Mouse (Mus musculus) neural tube, embryonic 13.5 days (tissue): ENCODE results near the gene Nmrk1. TPM values are rescaled to one million over a fixed set of nuclear protein-coding genes. Genes with fewer than 3 reads are reported as not detected.

Source experiments
- ATAC-seq: fragments of 200-750 bp; cut with Nextera tagmentation; 2 replicates; pipeline ENCODE4 v1.8.0; 2017; ENCODE audit warnings: low read depth, mild to moderate bottlenecking, moderate TSS enrichment, moderate library complexity
- H3K27ac ChIP-seq: fragments of 300-500 bp; sonication (generic); replicated peaks from 2 replicates; pipeline ENCODE4 v1.5.1; 2015; ENCODE audit warnings: moderate library complexity, mild to moderate bottlenecking, inconsistent platforms
- H3K27me3 ChIP-seq: fragments of 300-500 bp; sonication (generic); 2 replicates; pipeline ENCODE4 v1.6.1; 2015; ENCODE audit warnings: mild to moderate bottlenecking, inconsistent platforms
- H3K36me3 ChIP-seq: fragments of 300-500 bp; sonication (generic); 2 replicates; pipeline ENCODE4 v1.6.1; 2015; ENCODE audit warnings: mild to moderate bottlenecking, inconsistent platforms
- H3K4me1 ChIP-seq: fragments of 300-500 bp; sonication (generic); replicated peaks from 2 replicates; pipeline ENCODE4 v1.6.1; 2015; ENCODE audit warnings: inconsistent platforms
- H3K4me2 ChIP-seq: fragments of 300-500 bp; sonication (generic); 2 replicates; pipeline ENCODE4 v1.6.1; 2015; ENCODE audit warnings: inconsistent platforms, mild to moderate bottlenecking, moderate library complexity
- H3K4me3 ChIP-seq: fragments of 300-500 bp; sonication (generic); 2 replicates; pipeline ENCODE4 v1.5.1; 2015; ENCODE audit warnings: mild to moderate bottlenecking, inconsistent platforms
- H3K9ac ChIP-seq: fragments of 300-500 bp; sonication (generic); 2 replicates; pipeline ENCODE4 v1.6.1; 2015; ENCODE audit warnings: moderate library complexity, mild to moderate bottlenecking, inconsistent platforms
- H3K9me3 ChIP-seq: fragments of 300-500 bp; sonication (generic); 2 replicates; pipeline ENCODE4 v1.6.1; 2016; ENCODE audit warnings: inconsistent platforms
- WGBS: fragments of 180-500 bp; shearing (Covaris S2); methylation state at CpG from one replicate; pipeline ENCODE4 v1.1.7; 2015; 5-methylcytosine and 5-hydroxymethylcytosine counted together
- polyA plus RNA-seq: library from polyadenylated mRNA; unstranded; fragments of >200 nt; fragmentation: Nextera tagmentation; extraction: Ambion mirVana; gene quantifications from 2 replicates; pipeline ENCODE4 v1.2.1, GENCODE M21; 2015

Gene Nmrk1
- polyA plus RNA-seq, 1 experiment from 2014 or later = 12.0 TPM

DNA sequence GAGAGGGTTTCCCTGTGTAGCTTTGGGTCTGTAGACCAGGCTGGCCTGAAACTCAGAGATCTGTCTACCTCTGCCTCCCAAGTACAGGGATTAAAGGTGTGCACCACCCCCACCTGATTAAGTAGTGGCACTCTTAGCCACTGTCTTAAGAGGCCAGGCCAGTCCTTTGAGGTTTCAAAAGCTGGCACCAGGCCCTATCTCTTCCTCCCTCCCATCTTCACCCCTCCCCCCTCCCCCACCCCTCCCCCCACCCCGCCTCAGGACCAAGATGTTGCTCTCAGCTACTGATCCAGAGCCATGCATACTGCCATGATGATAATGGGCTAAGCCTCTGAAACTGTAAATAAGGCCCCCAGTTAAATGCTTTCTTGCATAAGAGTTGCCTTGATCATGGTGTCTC is 27.6 kb downstream of the Nmrk1 start:
- WGBS = 40% methylated on average over 1 of the region's 1 CpGs

DNA sequence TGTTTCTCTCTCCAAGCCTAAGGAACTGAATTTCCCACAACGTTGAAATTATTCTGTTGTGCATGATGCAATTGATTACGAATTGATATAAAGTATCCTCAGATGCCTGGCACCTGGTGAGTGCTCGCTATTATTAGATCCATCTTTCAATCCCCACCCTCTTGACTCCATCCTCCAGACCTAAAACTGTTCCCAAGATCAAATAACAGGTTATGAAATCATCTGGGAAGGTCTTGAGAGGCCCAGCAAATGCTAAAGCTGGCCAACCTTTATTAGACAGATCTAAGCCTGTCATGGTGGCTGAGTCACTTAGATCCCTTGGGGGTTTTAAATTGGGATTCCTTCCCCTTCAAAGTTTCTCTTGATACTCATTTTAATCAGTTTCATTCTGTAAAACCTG is 28.7 kb downstream of the Nmrk1 start:
- Histone ChIP-seq H3K9ac (no peak overlapping the region), H3K27ac (no peak overlapping the region), H3K9me3 (no peaks in the 10 kb centered on the region), H3K27me3 (no peaks in the 10 kb centered on the region), H3K4me3 (no peak overlapping the region), H3K4me2 (no peak overlapping the region), H3K4me1 (no peaks in the 10 kb centered on the region), H3K36me3 (no peaks in the 10 kb centered on the region)
- 89% methylated on average over 3 of the region's 3 CpGs for WGBS
- no peak for ATAC-seq

More for the DNA sequence above, 27.6 kb downstream of the Nmrk1 start:
- no peak for ATAC-seq
- no peaks in the 10 kb centered on the region for H3K27me3 ChIP-seq
- no peaks in the 10 kb centered on the region for H3K4me1 ChIP-seq
- no peaks in the 10 kb centered on the region for H3K36me3 ChIP-seq
- H3K27ac ChIP-seq = no peak overlapping the region
- H3K9ac ChIP-seq = no peak overlapping the region
- H3K4me3 ChIP-seq = no peak overlapping the region
- no peaks in the 10 kb centered on the region for H3K9me3 ChIP-seq
- no peak overlapping the region for H3K4me2 ChIP-seq

DNA sequence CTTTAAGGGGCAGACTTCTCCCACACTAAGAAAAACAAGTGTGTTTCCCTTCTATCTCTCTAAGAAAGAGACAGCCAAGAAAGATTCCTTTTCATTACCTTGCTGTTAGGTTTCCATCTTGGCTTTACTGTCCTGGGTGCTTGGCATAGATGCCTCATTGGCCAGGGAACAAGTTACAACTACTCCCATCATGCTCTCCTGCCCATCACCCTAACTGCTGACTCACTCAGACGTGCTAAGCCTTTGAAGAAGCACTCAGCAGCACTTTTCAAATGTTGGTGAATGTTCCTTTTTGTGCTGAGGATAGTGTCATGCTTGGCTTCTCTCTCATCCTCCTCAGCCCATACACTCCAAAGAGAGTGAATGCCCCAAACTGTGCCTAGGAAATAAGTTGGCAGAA is 29.9 kb downstream of the Nmrk1 start:
- Histone ChIP-seq H3K9me3 (no peaks in the 10 kb centered on the region), H3K27me3 (no peaks in the 10 kb centered on the region)
- WGBS = 76% methylated on average over 1 of the region's 1 CpGs

DNA sequence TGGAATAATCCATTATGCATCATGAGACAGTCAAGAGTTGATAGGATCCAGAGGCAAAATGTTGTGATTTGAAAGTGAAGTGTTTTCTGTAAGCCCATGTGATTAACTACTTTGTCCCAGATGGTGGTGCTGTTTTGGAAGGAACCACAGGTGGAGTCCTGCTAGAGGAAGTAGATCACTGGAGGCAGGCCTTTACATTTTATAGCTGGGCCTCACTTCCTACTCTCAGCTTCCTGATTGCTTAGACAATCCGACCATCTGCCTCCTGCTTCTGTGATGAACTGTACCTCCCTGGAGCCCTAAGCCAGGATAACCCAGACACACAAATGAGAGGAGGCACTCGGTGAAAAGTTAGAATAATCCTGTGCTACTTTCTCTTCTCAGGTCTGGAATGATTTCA is 32.2 kb downstream of the Nmrk1 start:
- H3K4me1 ChIP-seq = no peaks in the 10 kb centered on the region
- H3K4me2 ChIP-seq = no peak overlapping the region
- no peak for ATAC-seq
- H3K27me3 ChIP-seq = no peaks in the 10 kb centered on the region
- H3K4me3 ChIP-seq = no peak overlapping the region
- 51% methylated on average over 2 of the region's 2 CpGs for WGBS
- H3K9ac ChIP-seq = no peak overlapping the region
- no peak overlapping the region for H3K27ac ChIP-seq
- no peaks in the 10 kb centered on the region for H3K36me3 ChIP-seq
- H3K9me3 ChIP-seq = no peaks in the 10 kb centered on the region

More for the DNA sequence above, 29.9 kb downstream of the Nmrk1 start:
- no peaks in the 10 kb centered on the region for H3K36me3 ChIP-seq
- H3K9ac ChIP-seq = no peak overlapping the region
- no peak overlapping the region for H3K4me2 ChIP-seq
- no peak overlapping the region for H3K27ac ChIP-seq
- no peak for ATAC-seq
- H3K4me1 ChIP-seq = no peaks in the 10 kb centered on the region
- no peak overlapping the region for H3K4me3 ChIP-seq

DNA sequence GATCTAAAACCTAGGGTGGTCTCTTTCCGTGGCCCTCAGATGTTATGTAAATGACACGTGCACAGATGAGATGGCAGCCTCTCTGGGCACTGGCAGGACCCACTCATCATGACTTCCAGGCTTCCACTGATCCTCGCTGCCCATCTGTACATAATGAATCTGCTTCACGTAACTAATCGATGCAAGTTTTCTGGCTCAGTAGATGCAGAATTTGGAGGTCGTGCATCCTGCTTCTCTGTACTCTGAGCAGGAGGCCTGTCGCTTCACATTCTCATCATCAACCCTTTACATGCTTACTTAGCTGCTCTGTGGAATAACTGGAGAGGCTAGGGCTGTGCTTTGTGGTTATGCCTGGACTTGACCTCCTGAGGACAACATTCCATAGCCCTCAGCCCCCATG is 35.2 kb downstream of the Nmrk1 start:
- Histone ChIP-seq H3K27ac (no peak overlapping the region), H3K27me3 (no peaks in the 10 kb centered on the region), H3K9me3 (no peaks in the 10 kb centered on the region), H3K4me2 (no peak overlapping the region), H3K36me3 (no peaks in the 10 kb centered on the region), H3K4me3 (no peak overlapping the region), H3K9ac (no peak overlapping the region), H3K4me1 (peaks cover 9% of the 10 kb centered on the region)
- ATAC-seq = no peak
- WGBS = 85% methylated on average over 7 of the region's 7 CpGs

DNA sequence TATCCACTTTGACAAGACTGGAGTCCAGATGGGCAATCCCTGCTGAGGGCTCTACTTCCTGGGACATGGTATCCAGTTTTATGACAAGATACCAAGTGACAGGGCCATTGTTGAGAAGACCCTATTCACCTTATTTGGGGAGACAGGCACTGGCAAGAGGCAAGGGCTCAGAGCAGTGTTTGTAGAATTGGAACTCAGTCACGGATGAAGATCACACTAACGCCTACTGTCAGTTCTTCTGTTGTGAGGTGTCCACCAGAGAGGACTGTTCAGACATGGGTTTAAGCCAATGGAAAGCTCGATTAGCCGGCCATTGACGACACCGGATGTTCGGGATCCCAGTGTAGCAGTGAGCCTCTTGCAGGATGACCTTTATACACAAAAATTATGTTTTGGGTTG is 37.8 kb downstream of the Nmrk1 start:
- no peaks in the 10 kb centered on the region for H3K27me3 ChIP-seq
- no peak overlapping the region for H3K4me3 ChIP-seq
- no peak for ATAC-seq
- no peaks in the 10 kb centered on the region for H3K36me3 ChIP-seq
- H3K9ac ChIP-seq = no peak overlapping the region
- peaks cover 26% of the 10 kb centered on the region for H3K4me1 ChIP-seq
- no peaks in the 10 kb centered on the region for H3K9me3 ChIP-seq
- H3K27ac ChIP-seq = no peak overlapping the region
- WGBS = 95% methylated on average over 7 of the region's 7 CpGs
- no peak overlapping the region for H3K4me2 ChIP-seq

DNA sequence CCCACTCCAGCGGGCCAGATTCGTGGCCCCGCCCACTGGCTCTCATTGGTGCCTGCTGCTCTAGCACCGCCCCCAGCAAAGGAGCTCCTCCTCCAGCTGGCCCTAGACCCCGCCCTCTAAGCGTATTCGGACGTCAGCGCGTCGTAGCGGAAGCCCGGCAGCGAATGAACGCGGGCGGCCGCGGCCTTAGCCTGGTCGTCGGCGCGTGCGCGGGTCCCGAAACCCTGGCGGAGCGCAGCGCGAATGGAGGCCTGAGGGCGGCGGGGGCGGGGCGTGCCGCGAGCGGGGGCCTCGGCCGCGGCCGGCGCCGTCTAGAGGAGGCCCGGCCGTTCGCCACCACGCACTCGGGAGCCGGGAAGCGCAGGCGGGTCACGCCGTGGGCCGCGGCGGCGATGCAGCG is 38.9 kb downstream of the Nmrk1 start, which contains the start of gene Carnmt1:
Carnmt1 (plus strand) TSS at position 157 of the 400 bp plus-strand sequence.
- no peaks in the 10 kb centered on the region for H3K9me3 ChIP-seq
- ATAC-seq = peak; percentile 97
- H3K4me1 ChIP-seq = peaks cover 26% of the 10 kb centered on the region
- 1% methylated on average over 40 of the region's 58 CpGs for WGBS
- H3K9ac ChIP-seq = peak within 1 kb of the TSS; percentile 84
- H3K36me3 ChIP-seq = no peaks in the 10 kb centered on the region
- H3K27me3 ChIP-seq = no peaks in the 10 kb centered on the region
- peak within 1 kb of the TSS; percentile 75 for H3K4me2 ChIP-seq
- H3K27ac ChIP-seq = peak within 1 kb of the TSS; percentile 81
- peak within 1 kb of the TSS; percentile 81 for H3K4me3 ChIP-seq

DNA sequence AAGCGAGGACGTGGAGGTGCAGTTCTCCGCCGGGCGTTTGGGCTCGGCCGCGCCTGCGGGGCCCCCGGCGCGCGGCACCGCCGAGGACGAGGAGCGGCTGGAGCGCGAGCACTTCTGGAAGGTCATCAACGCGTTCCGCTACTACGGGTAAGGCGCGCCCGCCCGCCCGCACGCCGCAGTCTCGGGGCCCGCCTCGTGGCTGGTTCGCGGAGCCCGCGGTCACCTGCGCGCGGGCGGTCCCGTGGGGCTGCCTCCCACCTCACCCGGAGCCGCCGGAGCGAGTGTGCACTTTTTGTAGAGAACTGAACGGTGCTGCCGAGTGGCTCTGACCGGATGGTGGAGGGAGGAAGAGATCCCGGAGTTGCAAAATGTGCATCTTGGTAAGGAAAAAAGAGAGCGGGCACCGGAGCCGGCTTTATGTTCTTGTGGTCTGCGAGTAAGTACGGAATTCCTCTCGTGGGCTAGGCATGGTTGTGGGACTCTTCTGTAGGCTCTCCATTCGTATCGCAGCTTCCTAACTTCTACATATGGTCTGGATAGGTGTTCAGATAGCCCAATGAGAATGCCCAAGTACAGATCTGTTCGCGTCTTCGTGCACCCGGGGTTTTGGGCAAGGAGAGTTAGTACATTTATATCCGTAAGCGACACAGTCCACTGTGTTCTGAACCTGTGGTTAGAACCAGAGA is 39.4 kb downstream of the Nmrk1 start:
- peak overlapping the region; percentile 81 for H3K27ac ChIP-seq
- H3K4me2 ChIP-seq = peak overlapping the region; percentile 75
- H3K9me3 ChIP-seq = no peaks in the 10 kb centered on the region
- WGBS = under 1% methylated on average over 61 of the region's 64 CpGs
- H3K36me3 ChIP-seq = no peaks in the 10 kb centered on the region
- ATAC-seq = peak; percentile 81
- peak overlapping the region; percentile 84 for H3K9ac ChIP-seq
- H3K27me3 ChIP-seq = no peaks in the 10 kb centered on the region
- H3K4me1 ChIP-seq = peaks cover 26% of the 10 kb centered on the region
- H3K4me3 ChIP-seq = peak overlapping the region; percentile 81

DNA sequence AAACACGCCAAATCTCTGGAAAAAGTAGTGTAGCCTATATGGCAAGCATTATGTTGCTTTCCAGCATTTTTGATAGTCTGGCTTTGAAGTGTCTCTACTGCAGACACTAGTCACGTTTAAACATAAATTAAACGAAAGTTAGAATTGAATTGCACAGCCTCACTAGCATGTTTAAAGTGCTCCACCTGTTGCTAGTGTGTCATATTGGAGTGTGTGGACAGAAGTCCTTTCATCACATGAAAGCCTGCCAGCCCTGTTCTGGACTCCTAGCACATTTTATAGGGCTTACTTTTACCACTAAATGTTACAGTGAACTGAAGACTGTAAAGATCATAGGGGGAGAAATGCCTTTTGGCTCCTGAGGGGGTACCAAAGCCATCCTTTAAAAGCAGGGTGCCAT is 40.7 kb downstream of the Nmrk1 start:
- Histone ChIP-seq H3K4me2 (peak overlapping the region; percentile 75), H3K4me3 (peak overlapping the region; percentile 81), H3K9me3 (no peaks in the 10 kb centered on the region), H3K9ac (peak overlapping the region; percentile 31; the same call in 1 of the 2 replicates), H3K27ac (no peak overlapping the region), H3K36me3 (no peaks in the 10 kb centered on the region), H3K27me3 (no peaks in the 10 kb centered on the region), H3K4me1 (peaks cover 26% of the 10 kb centered on the region)
- ATAC-seq = no peak
- 57% methylated on average over 3 of the region's 3 CpGs for WGBS

DNA sequence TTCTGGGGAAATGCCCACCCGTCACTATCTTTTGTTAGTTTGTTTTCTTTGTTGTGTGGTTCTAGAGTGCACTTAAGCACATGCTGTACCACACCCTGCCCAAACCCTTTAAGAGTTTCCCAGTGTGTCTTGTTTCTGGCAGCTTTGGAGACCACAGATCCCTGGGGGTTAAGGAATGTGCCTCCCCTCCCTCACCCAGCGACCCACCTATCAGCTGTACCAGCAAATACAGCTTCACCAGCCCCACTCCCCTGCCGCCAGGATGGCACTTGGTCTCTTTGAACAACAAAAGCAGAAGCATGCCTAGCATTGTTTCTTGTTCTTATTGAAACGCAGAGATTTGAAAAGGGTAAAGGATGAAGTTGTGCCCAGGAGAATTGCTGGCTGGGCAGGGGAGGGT is 41.4 kb downstream of the Nmrk1 start:
- Histone ChIP-seq H3K4me1 (peaks cover 26% of the 10 kb centered on the region), H3K9me3 (no peaks in the 10 kb centered on the region), H3K4me2 (peak overlapping the region; percentile 75), H3K9ac (peak overlapping the region; percentile 51; the same call in 1 of the 2 replicates), H3K27ac (no peak overlapping the region), H3K4me3 (peak overlapping the region; percentile 14; the same call in 1 of the 2 replicates), H3K36me3 (no peaks in the 10 kb centered on the region), H3K27me3 (no peaks in the 10 kb centered on the region)
- WGBS = 10% methylated on average over 4 of the region's 4 CpGs
- ATAC-seq = no peak

DNA sequence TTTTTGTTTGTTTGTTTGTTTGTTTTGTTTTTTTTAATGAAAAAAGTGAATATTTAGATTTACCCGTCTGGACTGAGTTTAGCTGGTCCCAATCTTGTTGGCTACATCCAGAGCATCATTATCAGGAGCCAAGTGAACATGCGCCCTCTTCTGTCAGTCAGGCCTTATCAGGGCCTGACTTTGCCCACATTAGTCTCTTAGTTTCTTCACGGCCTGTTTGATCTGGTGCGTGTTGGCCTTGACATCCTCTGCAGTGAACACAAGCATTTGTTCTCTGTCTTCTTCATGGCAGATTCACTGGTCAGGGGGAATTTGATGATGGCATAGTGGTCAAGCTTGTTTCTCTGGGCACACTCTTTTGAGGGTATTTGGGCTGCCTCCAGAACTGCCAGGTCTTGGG is 50.4 kb downstream of the Nmrk1 start:
- no peaks in the 10 kb centered on the region for H3K9me3 ChIP-seq
- H3K27me3 ChIP-seq = no peaks in the 10 kb centered on the region
- WGBS = 80% methylated on average over 4 of the region's 4 CpGs
- no peaks in the 10 kb centered on the region for H3K4me1 ChIP-seq
- H3K36me3 ChIP-seq = peaks cover 13% of the 10 kb centered on the region
- no peak overlapping the region for H3K4me3 ChIP-seq
- no peak overlapping the region for H3K9ac ChIP-seq
- no peak overlapping the region for H3K4me2 ChIP-seq
- H3K27ac ChIP-seq = no peak overlapping the region
- ATAC-seq = no peak

DNA sequence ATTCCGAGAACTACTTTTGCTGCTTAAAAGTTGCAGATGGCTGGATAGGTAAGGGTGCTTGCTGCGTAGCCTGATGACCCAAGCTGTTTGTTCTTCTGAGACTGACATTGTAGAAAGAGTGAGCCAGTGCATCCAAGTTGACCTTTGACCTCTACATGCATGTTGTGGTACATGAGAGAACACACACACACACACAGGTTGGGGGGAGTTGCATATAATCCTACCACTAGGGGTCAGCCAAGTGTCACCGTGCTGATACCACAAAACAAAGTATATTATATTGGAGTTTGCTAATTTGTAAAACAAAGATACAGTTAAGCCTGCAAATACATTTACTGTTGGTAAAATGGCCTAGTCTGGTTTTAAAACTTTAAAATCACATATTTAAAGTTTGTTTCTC is 55.8 kb downstream of the Nmrk1 start:
- no peak overlapping the region for H3K4me3 ChIP-seq
- H3K27ac ChIP-seq = no peak overlapping the region
- no peak for ATAC-seq
- no peaks in the 10 kb centered on the region for H3K4me1 ChIP-seq
- 0 out of 2 replicates have a peak, but pooled peaks cover 1% of the 10 kb centered on the region for H3K36me3 ChIP-seq
- no peak overlapping the region for H3K9ac ChIP-seq
- H3K4me2 ChIP-seq = no peak overlapping the region
- 78% methylated on average over 3 of the region's 3 CpGs for WGBS
- H3K9me3 ChIP-seq = no peaks in the 10 kb centered on the region
- no peaks in the 10 kb centered on the region for H3K27me3 ChIP-seq

DNA sequence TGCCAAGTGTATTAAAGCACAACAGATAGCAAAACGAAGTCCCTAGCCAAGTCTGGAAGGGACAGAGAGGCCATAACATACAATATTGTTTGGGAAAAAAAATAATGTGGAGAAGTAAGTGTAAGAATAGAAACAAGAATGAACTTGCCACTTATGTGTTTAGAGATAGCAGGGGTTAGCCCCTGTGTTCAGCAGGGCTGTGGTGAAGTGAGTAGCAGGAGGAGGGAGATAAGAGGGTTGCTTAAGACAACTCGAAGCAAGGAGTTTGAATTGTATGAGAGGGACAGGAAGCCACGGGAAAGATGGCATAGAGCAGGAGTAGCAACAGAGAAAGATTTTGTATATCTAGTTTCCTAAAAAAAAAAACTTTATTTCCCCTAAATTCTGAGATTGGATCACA is 60.4 kb downstream of the Nmrk1 start:
- 90% methylated on average over 3 of the region's 3 CpGs for WGBS

More for the DNA sequence above, 60.4 kb downstream of the Nmrk1 start:
- no peaks in the 10 kb centered on the region for H3K4me1 ChIP-seq
- H3K9me3 ChIP-seq = no peaks in the 10 kb centered on the region
- no peaks in the 10 kb centered on the region for H3K27me3 ChIP-seq
- H3K4me3 ChIP-seq = no peak overlapping the region
- peaks cover 18% of the 10 kb centered on the region for H3K36me3 ChIP-seq
- no peak for ATAC-seq
- no peak overlapping the region for H3K27ac ChIP-seq
- no peak overlapping the region for H3K9ac ChIP-seq
- H3K4me2 ChIP-seq = no peak overlapping the region
